Comparison of ENCODE assay signal across 11 mouse cellular contexts in the genomic region with DNA sequence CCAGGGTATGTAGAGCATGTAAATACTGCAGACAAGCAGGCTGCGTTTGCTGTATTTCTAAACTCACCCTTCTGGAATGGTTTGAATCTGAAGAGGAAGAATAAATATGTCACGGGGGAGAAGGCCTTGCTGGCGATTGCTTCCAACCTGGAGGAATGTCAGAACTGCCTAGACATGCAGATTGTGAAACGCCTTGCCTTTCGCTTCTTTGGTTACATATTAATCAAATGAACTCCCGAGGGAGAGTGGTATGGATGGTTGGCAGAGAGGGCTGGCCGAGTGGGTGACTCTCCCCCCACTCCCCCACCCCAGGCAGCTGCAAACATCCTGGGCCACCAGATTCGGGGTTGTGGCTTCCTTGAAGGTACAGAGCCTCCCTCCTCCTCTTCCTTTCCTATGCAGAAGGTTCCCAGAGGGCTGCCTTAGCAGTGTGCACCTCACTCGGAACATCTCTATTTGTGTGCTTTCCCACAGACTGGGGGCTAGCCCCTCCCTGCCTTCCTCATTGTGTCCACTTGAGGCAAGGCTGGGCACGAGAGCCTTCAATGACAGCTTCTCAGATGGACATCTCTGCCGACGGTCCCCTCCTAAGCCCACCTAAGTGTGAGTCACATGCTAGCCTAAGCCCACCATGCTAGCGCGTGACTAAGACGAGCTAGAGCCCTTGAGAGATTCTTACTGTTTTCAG.
A peak's percentile ranks its signal among the peaks of the same experiment; 100 is the strongest.
DNase-seq lines count a peak whose midpoint lies in the region; ATAC-seq lines count a peak whose summit lies in the region.
"Had no signal": no experiment of that assay in that cellular context is flagged by ENCODE, and none has a peak within 500 bp of the region (broad histone marks: within the 10 kb centered on the region; RNA-seq: fewer than 3 reads in every experiment).

No protein-coding gene starts in this region.

- peak; percentile 67 for DNase-seq in 3T3-L1 (ENCODE audit: low read depth, low spot score)
- peak; percentile 84 for DNase-seq in embryonic facial prominence, embryonic 14.5 days (ENCODE audit: low spot score)
- no peak for DNase-seq in right cerebral cortex, postnatal 4 days
- DNase-seq in gastrocnemius, postnatal 10 days = no peak
- no peak for DNase-seq in cerebellum, postnatal 14 days
- no peak for DNase-seq in midbrain, embryonic 14.5 days

- H3K27me3 ChIP-seq in embryonic facial prominence, embryonic 14.5 days (replicated peaks; ENCODE audit: control insufficient read depth, insufficient read depth, low read length) = no peaks in the 10 kb centered on the region
- peaks cover 3% of the 10 kb centered on the region; the same call in 1 of the 2 replicates for H3K27me3 ChIP-seq in kidney, embryonic 16.5 days (ENCODE audit: insufficient read depth, low read length)
- no peaks in the 10 kb centered on the region for H3K27me3 ChIP-seq in lung, embryonic 16.5 days (ENCODE audit: control insufficient read depth, insufficient read depth, low read depth, low read length)
- H3K27me3 ChIP-seq in midbrain, embryonic 14.5 days (ENCODE audit: control insufficient read depth, insufficient read depth, low read length) = no peaks in the 10 kb centered on the region
- H3K27me3 ChIP-seq: hindbrain, embryonic 15.5 days had no signal

- ATAC-seq in embryonic facial prominence, embryonic 14.5 days (ENCODE audit: low read depth) = peak; percentile 60; the same call in 1 of the 2 replicates
- peak; percentile 85 for ATAC-seq in kidney, embryonic 16.5 days (ENCODE audit: low FRiP score, low TSS enrichment)
- ATAC-seq in lung, embryonic 16.5 days (ENCODE audit: low read depth) = peak; percentile 90
- ATAC-seq in midbrain, embryonic 14.5 days (ENCODE audit: low FRiP score, low TSS enrichment) = no peak
- ATAC-seq: forebrain, embryonic 14.5 days had no signal

- no peak overlapping the region for H3K9ac ChIP-seq in embryonic facial prominence, embryonic 14.5 days (ENCODE audit: low read depth, low read length)
- 0 out of 2 replicates have a peak overlapping the region, but pooled peaks have one; percentile 6 for H3K9ac ChIP-seq in kidney, embryonic 16.5 days (replicated peaks; ENCODE audit: low read length)
- 0 out of 2 replicates have a peak overlapping the region, but pooled peaks have one; percentile 35 for H3K9ac ChIP-seq in lung, embryonic 16.5 days (ENCODE audit: low read length)
- no peak overlapping the region for H3K9ac ChIP-seq in midbrain, embryonic 14.5 days (replicated peaks; ENCODE audit: low read length)
- H3K9ac ChIP-seq: hindbrain, embryonic 15.5 days had no signal

- H3K9me3 ChIP-seq in embryonic facial prominence, embryonic 14.5 days (ENCODE audit: control insufficient read depth, low read length) = no peaks in the 10 kb centered on the region
- no peaks in the 10 kb centered on the region for H3K9me3 ChIP-seq in kidney, embryonic 16.5 days (ENCODE audit: low read length)
- no peaks in the 10 kb centered on the region for H3K9me3 ChIP-seq in lung, embryonic 16.5 days (ENCODE audit: control insufficient read depth, low read length)
- H3K9me3 ChIP-seq in midbrain, embryonic 14.5 days (ENCODE audit: control insufficient read depth, low read length) = no peaks in the 10 kb centered on the region
- H3K9me3 ChIP-seq: hindbrain, embryonic 15.5 days; midbrain, embryonic 10.5 days had no signal

- peak overlapping the region; percentile 20 for H3K4me2 ChIP-seq in embryonic facial prominence, embryonic 14.5 days (ENCODE audit: low read depth, low read length)
- H3K4me2 ChIP-seq in kidney, embryonic 16.5 days (replicated peaks; ENCODE audit: low read depth, low read length) = peak overlapping the region; percentile 36
- H3K4me2 ChIP-seq in lung, embryonic 16.5 days (ENCODE audit: low read depth, low read length) = peak overlapping the region; percentile 46
- H3K4me2 ChIP-seq in midbrain, embryonic 14.5 days (ENCODE audit: low read length) = no peak overlapping the region
- H3K4me2 ChIP-seq: hindbrain, embryonic 15.5 days had no signal

- no peak overlapping the region for H3K4me3 ChIP-seq in embryonic facial prominence, embryonic 14.5 days (ENCODE audit: low read depth, low read length)
- no peak overlapping the region for H3K4me3 ChIP-seq in kidney, embryonic 16.5 days (ENCODE audit: low read length)
- H3K4me3 ChIP-seq in lung, embryonic 16.5 days (ENCODE audit: low read length) = peak overlapping the region; percentile 16; the same call in 1 of the 2 replicates
- no peak overlapping the region for H3K4me3 ChIP-seq in midbrain, embryonic 14.5 days (replicated peaks; ENCODE audit: low read depth, low read length)
- H3K4me3 ChIP-seq: hindbrain, embryonic 15.5 days; midbrain, embryonic 10.5 days had no signal

- H3K36me3 ChIP-seq in embryonic facial prominence, embryonic 14.5 days (ENCODE audit: control insufficient read depth, insufficient read depth, low read length) = no peaks in the 10 kb centered on the region
- no peaks in the 10 kb centered on the region for H3K36me3 ChIP-seq in kidney, embryonic 16.5 days (ENCODE audit: insufficient read depth, low read length)
- H3K36me3 ChIP-seq in lung, embryonic 16.5 days (ENCODE audit: control insufficient read depth, insufficient read depth, low read length) = no peaks in the 10 kb centered on the region
- H3K36me3 ChIP-seq in midbrain, embryonic 14.5 days (ENCODE audit: control insufficient read depth, insufficient read depth, low read length) = no peaks in the 10 kb centered on the region
- H3K36me3 ChIP-seq: hindbrain, embryonic 15.5 days; midbrain, embryonic 10.5 days had no signal

- peaks cover 8% of the 10 kb centered on the region; the same call in 1 of the 2 replicates for H3K4me1 ChIP-seq in embryonic facial prominence, embryonic 14.5 days (ENCODE audit: control insufficient read depth, insufficient read depth, low read length)
- peaks cover 18% of the 10 kb centered on the region for H3K4me1 ChIP-seq in kidney, embryonic 16.5 days (ENCODE audit: insufficient read depth, low read length)
- H3K4me1 ChIP-seq in lung, embryonic 16.5 days (replicated peaks; ENCODE audit: control insufficient read depth, insufficient read depth, low read length) = peaks cover 8% of the 10 kb centered on the region
- H3K4me1 ChIP-seq in midbrain, embryonic 14.5 days (ENCODE audit: control insufficient read depth, insufficient read depth, low read length) = 0 out of 2 replicates have a peak, but pooled peaks cover 4% of the 10 kb centered on the region

- H3K27ac ChIP-seq in embryonic facial prominence, embryonic 14.5 days (replicated peaks; ENCODE audit: low read depth, low read length) = 0 out of 2 replicates have a peak overlapping the region, but pooled peaks have one; percentile 28
- peak overlapping the region; percentile 56; the same call in 1 of the 2 replicates for H3K27ac ChIP-seq in kidney, embryonic 16.5 days (ENCODE audit: low read length)
- peak overlapping the region; percentile 93 for H3K27ac ChIP-seq in lung, embryonic 16.5 days (ENCODE audit: low read length)
- H3K27ac ChIP-seq in midbrain, embryonic 14.5 days (replicated peaks; ENCODE audit: low read depth, low read length) = no peak overlapping the region
- H3K27ac ChIP-seq: hindbrain, embryonic 15.5 days; midbrain, embryonic 10.5 days had no signal

- 44% methylated on average over 14 of the region's 15 CpGs for WGBS in embryonic facial prominence, embryonic 14.5 days
- 38% methylated on average over 15 of the region's 15 CpGs for WGBS in kidney, embryonic 16.5 days
- 28% methylated on average over 15 of the region's 15 CpGs for WGBS in lung, embryonic 16.5 days
- WGBS in midbrain, embryonic 14.5 days = 50% methylated on average over 15 of the region's 15 CpGs

Comparison
In these comparisons a context has a peak if more than half of its experiments do, and no peak if none do; other contexts are left out.
1. DNase-seq: peak in 3T3-L1 (single experiment) and embryonic facial prominence, embryonic 14.5 days (single experiment); none in right cerebral cortex, postnatal 4 days (single experiment), gastrocnemius, postnatal 10 days (single experiment), cerebellum, postnatal 14 days (0 of 2) and midbrain, embryonic 14.5 days (single experiment).
2. H3K9ac ChIP-seq: peak in kidney, embryonic 16.5 days (single experiment) and lung, embryonic 16.5 days (single experiment); none in embryonic facial prominence, embryonic 14.5 days (single experiment) and midbrain, embryonic 14.5 days (single experiment).